Mouse (Mus musculus) G1E (cell line): ENCODE measurements at regions not wholly inside any gene's neighbourhood (a gene's known extent, or its start where the extent isn't known, plus 50 kb on each side); places are given as distances from the start of the nearest gene placed in this dataset.

Experiments used
- ATAC-seq: 2 replicates; pipeline ENCODE4 v1.8.0; 2016; ENCODE audit warnings: mild to moderate bottlenecking; ENCODE audit not compliant: insufficient number of reproducible peaks, poor library complexity, low FRiP score, severe bottlenecking; ENCODE audit errors: extremely low read depth
- DNase-seq: peaks from one replicate; pipeline ENCODE4 v3.0.0; 2012; ENCODE audit warnings: low spot score
- H3K27me3 ChIP-seq: 2 replicates; pipeline ENCODE4 v1.6.1; 2012; ENCODE audit warnings: mild to moderate bottlenecking, low read length, inconsistent platforms; ENCODE audit not compliant: insufficient read depth
- H3K36me3 ChIP-seq: replicated peaks from 2 replicates; pipeline ENCODE3; 2012; ENCODE audit warnings: mild to moderate bottlenecking, inconsistent platforms
- H3K4me1 ChIP-seq: 2 replicates; pipeline ENCODE4 v1.6.1; 2012; ENCODE audit warnings: low read depth, low read length, inconsistent platforms, mixed read lengths; ENCODE audit not compliant: insufficient read depth
- H3K4me3 ChIP-seq: 2 replicates; pipeline ENCODE4 v1.5.1; 2012; ENCODE audit warnings: low read depth, mild to moderate bottlenecking, inconsistent platforms, low read length, moderate library complexity, mixed read lengths
- H3K9me3 ChIP-seq: replicated peaks from 2 replicates; pipeline ENCODE4 v1.6.1; 2012; ENCODE audit warnings: inconsistent platforms
- CTCF ChIP-seq: IDR thresholded peaks from 2 replicates; pipeline ENCODE4 v1.5.1; 2012; ENCODE audit warnings: low read depth, low read length, inconsistent platforms, mixed read lengths
- GATA1 ChIP-seq: IDR thresholded peaks from 2 replicates; pipeline ENCODE4 v1.6.1; 2012; ENCODE audit warnings: borderline replicate concordance, low read length, inconsistent platforms, mixed read lengths
- GATA2 ChIP-seq: IDR thresholded peaks from 2 replicates; pipeline ENCODE4 v1.6.1; 2012; ENCODE audit warnings: low read depth, low read length, inconsistent platforms, borderline replicate concordance
- POLR2AphosphoS5 ChIP-seq: IDR thresholded peaks from 2 replicates; pipeline ENCODE4 v1.6.1; 2012; ENCODE audit warnings: low read depth, low read length, inconsistent platforms; ENCODE audit not compliant: insufficient replicate concordance
- TAL1 ChIP-seq: conservative IDR thresholded peaks from 2 replicates; pipeline ENCODE4 v1.6.1; 2012; ENCODE audit warnings: low read depth, low read length, inconsistent platforms, mixed read lengths

GRCm38 (mm10) chr15:85677381-85677780 lies 57.4 kb upstream of the Ppara start:
- no peak for TF ChIP-seq TAL1
- ATAC-seq: no peak
- Histone ChIP-seq H3K9me3 (no peaks in the 10 kb centered on the region), H3K36me3 (peaks cover 3% of the 10 kb centered on the region), H3K4me1 (no peaks in the 10 kb centered on the region), H3K4me3 (no peak overlapping the region), H3K27me3 (peaks cover 7% of the 10 kb centered on the region; the same call in 1 of the 2 replicates)
- DNase-seq: no peak

- ATAC-seq (no peak), DNase-seq (no peak)
- H3K27me3 ChIP-seq: peaks cover 7% of the 10 kb centered on the region; the same call in 1 of the 2 replicates
- H3K4me1 ChIP-seq: no peaks in the 10 kb centered on the region
- no peaks in the 10 kb centered on the region for H3K9me3 ChIP-seq
- TF ChIP-seq TAL1 (no peak), POLR2AphosphoS5 (no peak), CTCF (no peak), GATA1 (no peak), GATA2 (no peak)
- no peak overlapping the region for H3K4me3 ChIP-seq
- peaks cover 3% of the 10 kb centered on the region for H3K36me3 ChIP-seq
Observed at GRCm38 (mm10) chr15:85677855-85678254, 56.9 kb upstream of the Ppara start.

- no peak for ATAC-seq
- no peaks in the 10 kb centered on the region for H3K4me1 ChIP-seq
- H3K27me3 ChIP-seq: peaks cover 7% of the 10 kb centered on the region; the same call in 1 of the 2 replicates
- peaks cover 3% of the 10 kb centered on the region for H3K36me3 ChIP-seq
- no peak overlapping the region for H3K4me3 ChIP-seq
- DNase-seq: no peak
- TF ChIP-seq TAL1 (no peak), GATA2 (no peak), CTCF (no peak), POLR2AphosphoS5 (no peak), GATA1 (no peak)
- H3K9me3 ChIP-seq: no peaks in the 10 kb centered on the region
Observed at GRCm38 (mm10) chr15:85678351-85678895, 56.4 kb upstream of the Ppara start.

GRCm38 (mm10) chr15:85678981-85679708 lies 55.6 kb upstream of the Ppara start:
- no peak for TF ChIP-seq CTCF
- TF ChIP-seq POLR2AphosphoS5: no peak
- no peak for TF ChIP-seq TAL1
- TF ChIP-seq GATA1: no peak
- TF ChIP-seq GATA2: no peak
- H3K36me3 ChIP-seq: peaks cover under 1% of the 10 kb centered on the region
- H3K4me1 ChIP-seq: no peaks in the 10 kb centered on the region
- no peak for ATAC-seq
- peaks cover 5% of the 10 kb centered on the region; the same call in 1 of the 2 replicates for H3K27me3 ChIP-seq
- no peak overlapping the region for H3K4me3 ChIP-seq
- no peaks in the 10 kb centered on the region for H3K9me3 ChIP-seq
- no peak for DNase-seq

- H3K36me3 ChIP-seq: no peaks in the 10 kb centered on the region
- H3K27me3 ChIP-seq: peaks cover 5% of the 10 kb centered on the region; the same call in 1 of the 2 replicates
- no peaks in the 10 kb centered on the region for H3K4me1 ChIP-seq
- TF ChIP-seq CTCF: no peak
- no peak for TF ChIP-seq GATA1
- TF ChIP-seq TAL1: no peak
- TF ChIP-seq GATA2: no peak
- ATAC-seq: no peak
- no peak for DNase-seq
- no peaks in the 10 kb centered on the region for H3K9me3 ChIP-seq
- H3K4me3 ChIP-seq: no peak overlapping the region
Observed at GRCm38 (mm10) chr15:85679864-85680428, 54.8 kb upstream of the Ppara start.

GRCm38 (mm10) chr15:85680460-85681224 lies 54.1 kb upstream of the Ppara start:
- Histone ChIP-seq H3K9me3 (no peaks in the 10 kb centered on the region), H3K4me3 (no peak overlapping the region), H3K36me3 (no peaks in the 10 kb centered on the region), H3K27me3 (peaks cover 7% of the 10 kb centered on the region; the same call in 1 of the 2 replicates), H3K4me1 (no peaks in the 10 kb centered on the region)
- no peak for TF ChIP-seq TAL1
- no peak for TF ChIP-seq GATA2
- TF ChIP-seq GATA1: no peak
- TF ChIP-seq CTCF: no peak
- TF ChIP-seq POLR2AphosphoS5: no peak
- no peak for ATAC-seq
- DNase-seq: no peak
